Mouse (Mus musculus): ENCODE measurements around the gene Adam15. TPM values are rescaled to one million over a fixed set of nuclear protein-coding genes. Genes with fewer than 3 reads are reported as not detected.

Adam15 gene
- polyA plus RNA-seq, 1 experiment, result 187 TPM

GRCm38 (mm10) chr3:89300071-89300470 is 49.7 kb downstream of the Adam15 start:
- H3K4me3 ChIP-seq (replicated peaks; ENCODE audit: control insufficient read depth, low read depth, low read length), result no peak overlapping the region
- TF ChIP-seq POLR2A (IDR thresholded peaks at IDR 0.05; ENCODE audit: borderline replicate concordance, control insufficient read depth, low read depth, low read length) (no peak), CTCF (IDR thresholded peaks at IDR 0.05; ENCODE audit: control insufficient read depth, insufficient read depth, low read length) (no peak)
- H3K4me1 ChIP-seq (ENCODE audit: control insufficient read depth, insufficient read depth, low read length), result peaks cover 3% of the 10 kb centered on the region; the same call in 1 of the 2 replicates
- no peak overlapping the region for H3K27ac ChIP-seq (ENCODE audit: control insufficient read depth, insufficient read depth, low read depth, low read length, poor library complexity)
- 26% methylated on average over 1 of the region's 1 CpGs for WGBS

GRCm38 (mm10) chr3:89299499-89299898 is 50.3 kb downstream of the Adam15 start:
- no peak overlapping the region for H3K4me3 ChIP-seq (replicated peaks; ENCODE audit: control insufficient read depth, low read depth, low read length)
- H3K27ac ChIP-seq (ENCODE audit: control insufficient read depth, insufficient read depth, low read depth, low read length, poor library complexity), result no peak overlapping the region
- WGBS, result 4% methylated on average over 14 of the region's 14 CpGs
- peaks cover 3% of the 10 kb centered on the region; the same call in 1 of the 2 replicates for H3K4me1 ChIP-seq (ENCODE audit: control insufficient read depth, insufficient read depth, low read length)
- no peak for TF ChIP-seq POLR2A (IDR thresholded peaks at IDR 0.05; ENCODE audit: borderline replicate concordance, control insufficient read depth, low read depth, low read length)
- TF ChIP-seq CTCF (IDR thresholded peaks at IDR 0.05; ENCODE audit: control insufficient read depth, insufficient read depth, low read length), result no peak

GRCm38 (mm10) chr3:89298908-89299307 is 50.9 kb downstream of the Adam15 start:
- TF ChIP-seq POLR2A (IDR thresholded peaks at IDR 0.05; ENCODE audit: borderline replicate concordance, control insufficient read depth, low read depth, low read length) (no peak), CTCF (IDR thresholded peaks at IDR 0.05; ENCODE audit: control insufficient read depth, insufficient read depth, low read length) (no peak)
- 88% methylated on average over 6 of the region's 6 CpGs for WGBS
- Histone ChIP-seq H3K27ac (ENCODE audit: control insufficient read depth, insufficient read depth, low read depth, low read length, poor library complexity) (no peak overlapping the region), H3K4me1 (ENCODE audit: control insufficient read depth, insufficient read depth, low read length) (peaks cover 3% of the 10 kb centered on the region; the same call in 1 of the 2 replicates), H3K4me3 (replicated peaks; ENCODE audit: control insufficient read depth, low read depth, low read length) (no peak overlapping the region)

- 66% methylated on average over 11 of the region's 11 CpGs for WGBS
- TF ChIP-seq CTCF (IDR thresholded peaks at IDR 0.05; ENCODE audit: control insufficient read depth, insufficient read depth, low read length) (no peak), POLR2A (IDR thresholded peaks at IDR 0.05; ENCODE audit: borderline replicate concordance, control insufficient read depth, low read depth, low read length) (no peak)
- Histone ChIP-seq H3K27ac (ENCODE audit: control insufficient read depth, insufficient read depth, low read depth, low read length, poor library complexity) (no peak overlapping the region), H3K4me3 (replicated peaks; ENCODE audit: control insufficient read depth, low read depth, low read length) (no peak overlapping the region), H3K4me1 (ENCODE audit: control insufficient read depth, insufficient read depth, low read length) (peaks cover 3% of the 10 kb centered on the region; the same call in 1 of the 2 replicates)
Measured at GRCm38 (mm10) chr3:89296761-89297396, 52.9 kb downstream of the Adam15 start.

- peaks cover 3% of the 10 kb centered on the region; the same call in 1 of the 2 replicates for H3K4me1 ChIP-seq (ENCODE audit: control insufficient read depth, insufficient read depth, low read length)
- 54% methylated on average over 8 of the region's 8 CpGs for WGBS
- no peak for TF ChIP-seq POLR2A (IDR thresholded peaks at IDR 0.05; ENCODE audit: borderline replicate concordance, control insufficient read depth, low read depth, low read length)
- no peak for TF ChIP-seq CTCF (IDR thresholded peaks at IDR 0.05; ENCODE audit: control insufficient read depth, insufficient read depth, low read length)
- no peak overlapping the region for H3K4me3 ChIP-seq (replicated peaks; ENCODE audit: control insufficient read depth, low read depth, low read length)
- no peak overlapping the region for H3K27ac ChIP-seq (ENCODE audit: control insufficient read depth, insufficient read depth, low read depth, low read length, poor library complexity)
Measured at GRCm38 (mm10) chr3:89295685-89296230, 54.0 kb downstream of the Adam15 start.

GRCm38 (mm10) chr3:89294195-89294594 is 55.6 kb downstream of the Adam15 start:
- H3K27ac ChIP-seq (ENCODE audit: control insufficient read depth, insufficient read depth, low read depth, low read length, poor library complexity), result no peak overlapping the region

GRCm38 (mm10) chr3:89293247-89293918 is 56.4 kb downstream of the Adam15 start:
- Histone ChIP-seq H3K27ac (ENCODE audit: control insufficient read depth, insufficient read depth, low read depth, low read length, poor library complexity) (no peak overlapping the region), H3K4me1 (ENCODE audit: control insufficient read depth, insufficient read depth, low read length) (peaks cover 3% of the 10 kb centered on the region; the same call in 1 of the 2 replicates), H3K4me3 (replicated peaks; ENCODE audit: control insufficient read depth, low read depth, low read length) (no peak overlapping the region)
- WGBS, result 85% methylated on average over 11 of the region's 11 CpGs
- TF ChIP-seq POLR2A (IDR thresholded peaks at IDR 0.05; ENCODE audit: borderline replicate concordance, control insufficient read depth, low read depth, low read length) (no peak), CTCF (IDR thresholded peaks at IDR 0.05; ENCODE audit: control insufficient read depth, insufficient read depth, low read length) (no peak)

More at GRCm38 (mm10) chr3:89294195-89294594, 55.6 kb downstream of the Adam15 start:
- 72% methylated on average over 5 of the region's 5 CpGs for WGBS
- no peak overlapping the region for H3K4me3 ChIP-seq (replicated peaks; ENCODE audit: control insufficient read depth, low read depth, low read length)
- TF ChIP-seq POLR2A (IDR thresholded peaks at IDR 0.05; ENCODE audit: borderline replicate concordance, control insufficient read depth, low read depth, low read length) (no peak), CTCF (IDR thresholded peaks at IDR 0.05; ENCODE audit: control insufficient read depth, insufficient read depth, low read length) (no peak)
- H3K4me1 ChIP-seq (ENCODE audit: control insufficient read depth, insufficient read depth, low read length), result peaks cover 3% of the 10 kb centered on the region; the same call in 1 of the 2 replicates

- H3K4me1 ChIP-seq (ENCODE audit: control insufficient read depth, insufficient read depth, low read length), result peaks cover 3% of the 10 kb centered on the region; the same call in 1 of the 2 replicates
- WGBS, result 45% methylated on average over 5 of the region's 5 CpGs
- H3K27ac ChIP-seq (ENCODE audit: control insufficient read depth, insufficient read depth, low read depth, low read length, poor library complexity), result no peak overlapping the region
- TF ChIP-seq POLR2A (IDR thresholded peaks at IDR 0.05; ENCODE audit: borderline replicate concordance, control insufficient read depth, low read depth, low read length) (no peak), CTCF (IDR thresholded peaks at IDR 0.05; ENCODE audit: control insufficient read depth, insufficient read depth, low read length) (no peak)
- no peak overlapping the region for H3K4me3 ChIP-seq (replicated peaks; ENCODE audit: control insufficient read depth, low read depth, low read length)
Measured at GRCm38 (mm10) chr3:89292303-89292702, 57.5 kb downstream of the Adam15 start.

Measured in bone marrow, adult 2 months (tissue).